Mouse (Mus musculus) heart, adult 11 months (tissue): ENCODE measurements around the gene Osbpl11.
"Not testable (repeated sequence)": the region's sequence is repeated elsewhere in the genome, so short reads cannot be mapped to it uniquely, and the experiment has no call there.

Experiments used
- DNase-seq: peaks from one replicate; pipeline ENCODE4 v3.0.0; 2022

Osbpl11 gene

DNA sequence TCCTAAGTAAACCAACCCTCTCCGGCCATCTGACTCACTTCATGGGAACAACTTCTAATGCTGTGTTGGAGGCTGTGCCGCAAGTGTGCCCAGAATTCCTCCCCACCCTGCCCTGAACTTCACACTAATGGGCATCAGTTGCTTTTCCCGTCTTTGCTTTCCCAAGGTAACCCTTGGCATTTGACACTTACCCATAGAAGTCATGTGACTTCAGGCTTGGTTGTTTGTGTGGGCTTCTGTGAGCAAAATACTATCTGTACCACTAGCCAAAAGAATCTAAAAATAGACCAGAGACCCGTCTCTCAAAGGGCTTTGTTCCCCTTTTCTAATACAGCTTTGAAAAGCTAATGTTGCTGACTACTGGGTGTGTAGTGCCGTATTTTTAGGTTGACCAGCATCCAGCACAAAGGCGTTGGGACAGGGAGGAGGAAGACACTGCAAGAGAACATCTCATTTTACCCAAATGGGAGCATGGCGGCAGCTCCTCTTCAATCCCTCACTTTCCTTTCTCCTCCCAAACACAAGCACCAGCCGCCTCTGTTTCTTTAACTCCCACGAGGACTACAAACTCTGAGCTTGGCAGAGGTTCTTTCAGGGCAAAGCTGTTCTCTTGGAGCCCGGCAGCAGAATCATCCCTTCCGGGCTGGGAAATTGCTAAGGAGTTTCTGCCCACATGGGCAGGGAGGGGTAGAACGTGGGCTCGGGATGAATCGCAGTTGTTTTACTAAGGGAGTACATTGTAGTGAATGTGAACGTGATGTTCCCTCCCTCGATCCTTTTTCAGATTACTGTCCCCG is 6.4 kb upstream of the Osbpl11 start:
- DNase-seq: peak; percentile 96

GRCm38 (mm10) chr16:33179222-33179621 is 5.6 kb upstream of the Osbpl11 start:
- DNase-seq: not testable (repeated sequence)

DNA sequence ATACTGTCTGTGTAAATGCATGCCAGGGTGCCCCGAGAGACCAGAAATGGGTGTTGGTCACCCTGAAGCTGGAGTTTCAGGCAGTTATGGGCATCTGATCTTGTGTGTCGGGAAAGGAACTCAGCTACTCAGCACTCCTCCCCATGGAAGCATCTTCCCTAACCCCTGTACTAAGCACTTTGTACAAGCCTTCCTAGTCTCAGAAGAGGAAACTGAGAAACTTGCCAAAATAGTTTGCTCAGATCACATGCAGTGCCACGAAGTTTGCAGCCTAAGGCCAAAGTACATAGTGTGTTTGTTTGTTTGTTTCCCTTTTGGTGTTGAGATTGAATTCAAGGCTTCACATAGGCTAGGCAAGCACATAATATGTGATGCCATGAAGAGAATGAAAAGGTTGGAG is 5.0 kb upstream of the Osbpl11 start:
- DNase-seq: peak; percentile 96

GRCm38 (mm10) chr16:33180793-33181192 is 4.1 kb upstream of the Osbpl11 start:
- no peak for DNase-seq

DNA sequence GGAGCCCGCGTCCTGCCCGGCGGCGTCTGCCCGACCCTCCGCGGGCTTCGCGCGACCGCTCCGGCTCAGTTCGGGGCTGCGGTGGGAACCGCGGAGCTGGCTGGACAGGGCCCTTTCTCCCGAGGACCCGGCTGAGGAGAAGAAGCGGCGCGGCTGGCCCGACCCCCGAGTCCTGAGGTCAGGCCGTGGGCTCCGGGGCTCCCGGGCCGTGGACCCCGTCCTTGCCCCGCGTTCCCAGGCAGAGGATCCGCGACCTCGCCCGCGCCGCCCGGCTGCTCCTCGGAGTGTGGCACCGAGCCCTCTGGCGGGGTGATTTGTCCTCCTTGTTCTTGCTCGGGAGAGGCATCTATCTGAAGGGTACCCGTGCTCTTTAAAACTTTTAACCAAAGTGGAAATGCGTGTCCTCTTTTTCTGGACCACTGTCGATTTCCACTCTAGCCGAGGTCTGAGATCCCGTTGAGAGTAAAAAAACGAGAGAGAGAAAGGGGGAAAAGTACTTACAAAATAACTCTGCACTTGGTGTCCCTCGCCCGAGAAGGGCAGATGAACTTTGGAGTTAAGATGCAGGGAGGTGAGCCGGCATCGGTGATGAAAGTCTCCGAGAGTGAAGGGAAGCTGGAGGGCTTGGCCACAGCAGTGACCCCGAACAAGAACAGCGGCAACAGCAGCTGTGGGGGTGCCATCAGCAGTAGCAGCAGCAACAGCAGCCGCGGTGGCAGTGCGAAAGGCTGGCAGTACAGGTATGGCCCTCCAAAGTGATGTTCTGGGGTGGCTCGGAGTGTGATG is 583 bp downstream of the Osbpl11 start:
- DNase-seq: peak; percentile 93

DNA sequence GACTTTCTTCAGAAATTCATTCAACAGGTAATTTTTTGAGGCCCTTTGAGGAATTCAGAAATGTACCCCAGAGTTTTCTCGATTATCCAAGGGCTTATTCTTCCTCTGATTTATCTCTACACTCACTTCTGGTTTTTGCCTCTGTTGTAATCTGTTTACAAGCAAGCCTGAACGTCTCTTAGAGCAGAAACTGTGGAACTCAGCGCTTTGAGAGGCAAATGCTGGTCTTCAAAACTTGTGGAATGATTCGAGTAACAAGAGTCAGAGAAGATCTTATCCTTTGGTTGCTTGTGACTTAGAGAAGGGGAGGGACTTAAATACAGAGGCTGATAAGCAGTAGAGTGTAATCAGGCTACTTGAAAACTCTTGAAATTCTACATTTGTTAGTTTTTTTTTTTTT is 1.3 kb downstream of the Osbpl11 start:
- no peak for DNase-seq

GRCm38 (mm10) chr16:33188076-33188475 is 3.2 kb downstream of the Osbpl11 start:
- no peak for DNase-seq

- DNase-seq: peak; percentile 95
Observed at GRCm38 (mm10) chr16:33191671-33192091, 6.8 kb downstream of the Osbpl11 start.

DNA sequence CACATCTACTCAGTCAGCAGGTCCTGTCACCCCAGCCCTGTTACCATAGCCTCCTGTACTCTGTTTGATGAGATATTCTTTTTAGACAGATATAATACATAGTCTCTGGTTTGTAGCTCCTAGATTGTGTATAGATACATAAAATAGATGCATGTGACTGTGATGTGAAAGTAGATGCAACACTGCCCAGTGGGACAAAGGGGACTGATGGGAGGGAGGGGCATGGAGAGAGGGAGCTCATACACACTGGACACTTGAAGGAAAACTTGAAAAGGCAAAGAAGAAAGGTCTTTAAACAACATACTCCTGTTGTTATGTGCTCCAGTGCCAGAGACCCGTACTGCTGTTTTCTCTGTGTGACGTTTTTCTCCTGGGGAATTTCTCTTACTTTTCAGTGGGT is 7.4 kb downstream of the Osbpl11 start:
- no peak for DNase-seq

- no peak for DNase-seq
Observed at GRCm38 (mm10) chr16:33193649-33194048, 8.8 kb downstream of the Osbpl11 start.

DNA sequence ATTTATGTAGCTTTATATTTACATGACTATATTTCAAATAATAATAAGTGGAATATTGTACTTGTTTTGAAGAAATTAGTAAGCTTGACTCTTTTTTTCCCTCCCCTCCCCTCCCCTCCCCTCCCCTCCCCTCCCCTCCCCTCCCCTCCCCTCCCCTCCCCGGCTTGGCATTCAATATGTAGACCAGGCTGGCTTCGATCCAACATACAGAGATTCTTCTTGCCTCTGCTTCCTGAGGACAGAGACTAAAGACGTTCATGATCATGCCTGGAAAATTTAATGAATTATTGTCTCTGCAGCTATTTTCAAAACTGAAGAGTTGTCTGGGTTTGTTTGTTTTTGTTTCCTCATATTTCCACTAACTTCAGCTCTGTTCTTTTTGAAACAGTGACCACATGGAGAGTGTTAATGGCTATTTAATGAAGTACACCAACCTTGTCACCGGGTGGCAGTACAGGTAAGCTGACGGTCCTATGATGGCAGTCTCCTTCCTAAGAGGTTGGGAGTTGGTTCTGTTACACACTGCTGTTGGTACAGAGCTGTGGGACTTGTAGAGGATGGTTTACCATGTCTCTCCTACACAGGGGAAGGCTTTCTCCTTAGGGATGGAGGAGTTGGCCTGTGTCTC is 10.9 kb downstream of the Osbpl11 start:
- no peak for DNase-seq

GRCm38 (mm10) chr16:33196578-33196977 is 11.7 kb downstream of the Osbpl11 start:
- DNase-seq: no peak

DNA sequence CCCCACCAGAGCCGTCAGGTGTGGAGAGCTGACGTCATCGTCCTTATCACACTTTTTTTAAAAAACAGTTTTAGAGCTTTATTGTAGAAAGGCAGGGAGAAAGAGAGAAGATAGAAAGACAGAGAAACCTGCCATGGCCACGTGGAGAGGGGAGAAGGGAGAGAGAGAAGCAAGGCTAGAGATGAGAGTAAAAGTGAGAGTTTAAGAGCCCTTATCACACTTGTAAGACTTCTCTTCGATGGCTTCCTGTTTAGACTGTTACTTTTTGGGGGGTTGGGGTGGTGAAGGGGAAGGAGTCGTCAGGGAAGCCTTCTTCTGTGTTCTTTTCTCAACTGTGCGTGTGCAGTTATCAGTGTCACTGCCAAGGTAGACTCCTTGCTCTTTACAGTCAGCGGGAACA is 15.7 kb downstream of the Osbpl11 start:
- no peak for DNase-seq

- no peak for DNase-seq
Observed at GRCm38 (mm10) chr16:33210812-33211211, 25.9 kb downstream of the Osbpl11 start.

GRCm38 (mm10) chr16:33216313-33217003 is 31.6 kb downstream of the Osbpl11 start:
- DNase-seq: no peak

- DNase-seq: not testable (repeated sequence)
Observed at GRCm38 (mm10) chr16:33217553-33218085, 32.7 kb downstream of the Osbpl11 start.

DNA sequence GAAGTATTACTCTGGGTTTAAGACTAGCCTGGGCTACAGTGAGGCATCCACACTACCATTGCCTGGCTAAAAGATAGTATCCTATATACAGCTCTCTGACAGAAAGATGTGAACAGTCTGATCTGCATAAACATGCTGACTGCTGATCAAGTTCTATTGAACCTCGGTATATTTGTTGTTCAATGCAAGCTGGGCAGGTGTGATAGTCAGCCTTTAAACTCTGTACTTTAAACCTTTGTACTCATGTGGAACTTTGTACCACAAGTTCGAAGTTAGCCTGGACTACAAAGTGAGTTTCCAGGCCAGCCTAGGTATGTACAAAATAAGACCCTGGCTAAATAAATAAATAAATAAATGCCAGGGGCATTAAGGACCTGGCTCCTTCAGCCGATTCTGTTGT is 37.6 kb downstream of the Osbpl11 start:
- no peak for DNase-seq

DNA sequence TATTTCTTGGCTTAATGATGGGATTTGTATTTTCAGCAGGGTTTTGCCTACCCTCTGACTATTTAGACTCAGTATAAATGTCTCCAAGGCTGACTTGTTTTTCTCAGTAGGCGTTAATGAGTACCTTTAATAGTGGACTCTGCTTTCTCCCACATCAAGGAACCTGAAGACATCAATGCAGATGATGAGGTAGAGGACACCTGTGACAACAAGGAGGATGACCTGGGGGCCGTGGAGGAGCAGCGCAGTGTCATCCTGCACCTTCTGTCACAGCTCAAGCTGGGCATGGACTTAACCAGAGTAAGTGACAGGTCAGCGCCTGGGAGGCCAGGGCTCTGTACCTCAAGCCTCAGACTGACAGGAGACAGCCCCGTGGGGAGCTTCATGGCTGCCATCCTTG is 39.5 kb downstream of the Osbpl11 start:
- DNase-seq: peak; percentile 74

DNA sequence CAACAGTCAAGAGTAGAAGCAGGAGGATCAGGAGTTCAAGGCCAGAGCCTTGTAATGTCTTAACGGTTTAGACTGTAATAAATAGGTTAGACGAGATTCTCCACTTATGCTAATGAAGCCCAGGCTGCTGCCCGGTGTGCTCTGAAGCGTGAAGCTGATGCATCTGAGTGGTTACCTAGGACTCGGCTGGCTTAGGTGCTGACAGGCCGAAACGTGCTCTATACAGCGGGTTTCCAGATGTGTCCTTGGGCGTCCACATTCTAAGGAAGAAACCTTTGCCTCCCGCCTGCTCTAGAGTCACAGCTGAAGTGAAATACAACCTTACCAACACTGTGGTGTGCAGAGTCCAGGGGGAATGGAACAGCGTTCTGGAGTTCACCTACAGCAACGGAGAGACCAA is 49.3 kb downstream of the Osbpl11 start:
- DNase-seq: peak; percentile 79

DNA sequence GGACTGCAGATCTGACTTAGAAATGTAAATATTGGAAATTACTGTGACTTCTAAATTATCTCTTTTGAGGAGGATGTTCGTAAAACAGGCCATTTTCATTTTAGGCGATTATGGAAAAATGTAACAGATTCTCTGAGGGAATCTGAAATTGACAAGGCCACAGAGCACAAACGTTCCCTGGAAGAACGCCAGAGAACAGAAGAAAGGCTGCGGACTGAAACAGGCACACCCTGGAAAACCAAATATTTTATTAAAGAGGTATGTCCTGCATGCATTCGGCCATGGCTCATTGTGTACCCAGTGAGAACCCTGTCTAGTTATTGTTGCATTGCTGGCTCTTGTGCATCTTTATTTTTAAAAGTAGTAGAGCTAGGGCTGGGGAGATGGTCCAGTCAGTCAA is 51.3 kb downstream of the Osbpl11 start:
- peak; percentile 49 for DNase-seq

- DNase-seq: peak; percentile 31
Observed at GRCm38 (mm10) chr16:33239305-33239704, 54.4 kb downstream of the Osbpl11 start.

- no peak for DNase-seq
Observed at GRCm38 (mm10) chr16:33242046-33242445, 57.2 kb downstream of the Osbpl11 start.
